Mouse (Mus musculus): ENCODE measurements around the gene Tmc6. TPM values are rescaled to one million over a fixed set of nuclear protein-coding genes. Genes with fewer than 3 reads are reported as not detected.
"Not testable (repeated sequence)": the region's sequence is repeated elsewhere in the genome, so short reads cannot be mapped to it uniquely, and the experiment has no call there.

The Tmc6 gene
- polyA plus RNA-seq, 1 experiment from 2014 or later: 10.5 TPM

- H3K4me1 ChIP-seq: peaks cover 49% of the 10 kb centered on the region
- no peak for DNase-seq (ENCODE audit: low spot score)
- no peak overlapping the region for H3K27ac ChIP-seq (replicated peaks)
- 94% methylated on average over 7 of the region's 7 CpGs for WGBS
- H3K27me3 ChIP-seq (ENCODE audit: low read depth, poor library complexity, severe bottlenecking): no peaks in the 10 kb centered on the region
- peaks cover 65% of the 10 kb centered on the region for H3K36me3 ChIP-seq
- H3K9me3 ChIP-seq (replicated peaks): no peaks in the 10 kb centered on the region
- no peak overlapping the region for H3K4me3 ChIP-seq
Observed at GRCm38 (mm10) chr11:117822728-117823241, 40.8 kb upstream of the Tmc6 start.

GRCm38 (mm10) chr11:117821868-117822267, 39.9 kb upstream of the Tmc6 start:
- Histone ChIP-seq H3K27ac (replicated peaks) (no peak overlapping the region), H3K4me1 (peaks cover 40% of the 10 kb centered on the region), H3K9me3 (replicated peaks) (no peaks in the 10 kb centered on the region), H3K36me3 (peaks cover 74% of the 10 kb centered on the region), H3K4me3 (no peak overlapping the region), H3K27me3 (ENCODE audit: low read depth, poor library complexity, severe bottlenecking) (no peaks in the 10 kb centered on the region)
- DNase-seq (ENCODE audit: low spot score): no peak
- WGBS: 90% methylated on average over 9 of the region's 9 CpGs

GRCm38 (mm10) chr11:117820173-117820572, 38.2 kb upstream of the Tmc6 start:
- Histone ChIP-seq H3K27me3 (ENCODE audit: low read depth, poor library complexity, severe bottlenecking) (no peaks in the 10 kb centered on the region), H3K4me1 (peaks cover 23% of the 10 kb centered on the region), H3K27ac (replicated peaks) (no peak overlapping the region), H3K4me3 (no peak overlapping the region), H3K9me3 (replicated peaks) (no peaks in the 10 kb centered on the region), H3K36me3 (peaks cover 91% of the 10 kb centered on the region)
- DNase-seq (ENCODE audit: low spot score): no peak
- 96% methylated on average over 7 of the region's 7 CpGs for WGBS

DNA sequence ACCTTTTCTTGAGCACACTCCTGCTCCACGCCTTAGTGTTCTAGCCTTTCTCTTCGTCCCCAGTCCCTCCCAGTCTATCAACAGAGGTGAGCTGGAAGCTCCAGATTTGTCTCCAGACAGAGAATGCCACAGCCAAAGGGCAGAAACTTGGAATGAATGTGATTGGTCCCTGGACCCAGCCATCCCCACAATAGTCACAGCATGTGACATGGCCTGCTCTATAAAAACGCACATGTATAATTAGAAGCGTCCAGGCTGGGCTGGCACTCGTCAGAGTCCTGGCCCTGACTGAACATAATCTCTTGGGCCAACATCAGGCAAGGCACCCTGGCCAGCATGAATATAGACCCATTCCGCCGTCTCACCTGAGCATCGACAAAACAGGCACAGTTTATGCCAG, 37.1 kb upstream of the Tmc6 start:
- Histone ChIP-seq H3K27ac (replicated peaks) (no peak overlapping the region), H3K4me3 (no peak overlapping the region), H3K9me3 (replicated peaks) (no peaks in the 10 kb centered on the region), H3K36me3 (peaks cover 100% of the 10 kb centered on the region), H3K4me1 (peaks cover 12% of the 10 kb centered on the region), H3K27me3 (ENCODE audit: low read depth, poor library complexity, severe bottlenecking) (no peaks in the 10 kb centered on the region)
- DNase-seq (ENCODE audit: low spot score): no peak
- 87% methylated on average over 8 of the region's 8 CpGs for WGBS

GRCm38 (mm10) chr11:117816389-117816996, 34.5 kb upstream of the Tmc6 start:
- 91% methylated on average over 13 of the region's 13 CpGs for WGBS
- H3K9me3 ChIP-seq (replicated peaks): no peaks in the 10 kb centered on the region
- no peak for DNase-seq (ENCODE audit: low spot score)
- H3K27ac ChIP-seq (replicated peaks): no peak overlapping the region
- no peak overlapping the region for H3K4me3 ChIP-seq
- no peaks in the 10 kb centered on the region for H3K27me3 ChIP-seq (ENCODE audit: low read depth, poor library complexity, severe bottlenecking)
- 0 out of 2 replicates have a peak, but pooled peaks cover 6% of the 10 kb centered on the region for H3K4me1 ChIP-seq
- peaks cover 99% of the 10 kb centered on the region for H3K36me3 ChIP-seq

DNA sequence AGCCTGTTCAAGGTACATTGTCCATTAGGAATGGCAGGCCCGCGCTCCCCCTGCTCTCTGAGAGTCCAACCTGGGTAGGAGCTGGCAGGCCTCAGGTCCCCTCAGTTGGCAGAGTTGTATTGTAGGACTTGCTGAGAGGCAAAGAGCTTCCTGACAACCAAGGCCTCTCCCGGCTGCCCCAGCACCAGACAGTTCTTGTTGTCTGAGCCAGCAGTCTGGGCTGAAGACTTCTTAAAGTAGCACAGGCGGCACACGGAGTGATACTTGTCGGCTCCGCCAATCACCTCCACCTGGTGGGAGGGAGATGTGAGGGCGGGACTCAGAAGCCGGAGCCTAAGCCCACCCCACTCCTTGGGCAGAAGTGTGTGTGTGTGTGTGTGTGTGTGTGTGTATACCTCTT, 33.9 kb upstream of the Tmc6 start:
- not testable (repeated sequence) for H3K27ac ChIP-seq (replicated peaks); H3K4me3 ChIP-seq
- 91% methylated on average over 9 of the region's 9 CpGs for WGBS

DNA sequence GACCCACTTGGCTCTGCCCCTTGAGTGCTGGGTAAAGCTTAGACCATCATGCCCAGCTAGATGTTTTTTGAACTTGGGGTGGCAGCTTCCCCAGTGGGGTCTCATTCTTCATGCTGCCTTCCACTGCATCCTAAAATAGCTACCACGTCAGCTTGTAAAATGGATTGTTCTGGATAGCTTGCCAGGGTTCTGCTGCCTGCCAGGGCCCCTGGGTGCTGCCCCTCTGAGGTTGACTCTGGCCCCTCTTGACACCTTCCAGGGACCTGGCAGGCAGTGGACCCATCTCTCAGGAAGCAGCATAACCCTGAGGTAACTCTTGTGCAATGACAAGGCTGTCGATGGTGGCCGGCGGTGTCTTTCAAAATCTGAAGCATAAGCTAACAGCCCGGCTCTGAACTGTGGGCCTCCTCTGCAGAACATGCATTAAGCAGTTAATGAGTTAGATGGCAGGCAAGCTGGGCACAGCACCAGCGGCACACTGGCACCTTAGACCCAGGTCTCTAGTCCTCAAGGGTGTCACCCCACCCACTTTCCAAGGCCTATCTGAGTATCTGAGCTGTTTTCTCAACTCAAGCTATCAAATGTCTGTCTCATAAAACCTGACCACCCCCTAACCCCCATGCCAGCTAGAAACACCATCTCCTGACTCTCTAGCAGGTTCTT, 32.8 kb upstream of the Tmc6 start:
- Histone ChIP-seq H3K27ac (replicated peaks) (no peak overlapping the region), H3K4me3 (no peak overlapping the region), H3K36me3 (peaks cover 85% of the 10 kb centered on the region), H3K27me3 (ENCODE audit: low read depth, poor library complexity, severe bottlenecking) (no peaks in the 10 kb centered on the region), H3K4me1 (peaks cover 22% of the 10 kb centered on the region), H3K9me3 (replicated peaks) (no peaks in the 10 kb centered on the region)
- DNase-seq (ENCODE audit: low spot score): no peak
- 91% methylated on average over 6 of the region's 6 CpGs for WGBS

More for the DNA sequence above, 33.9 kb upstream of the Tmc6 start:
- H3K9me3 ChIP-seq (replicated peaks); DNase-seq (ENCODE audit: low spot score); H3K27me3 ChIP-seq (ENCODE audit: low read depth, poor library complexity, severe bottlenecking): not testable (repeated sequence)
- Histone ChIP-seq H3K4me1 (peaks cover 12% of the 10 kb centered on the region), H3K36me3 (peaks cover 95% of the 10 kb centered on the region)

DNA sequence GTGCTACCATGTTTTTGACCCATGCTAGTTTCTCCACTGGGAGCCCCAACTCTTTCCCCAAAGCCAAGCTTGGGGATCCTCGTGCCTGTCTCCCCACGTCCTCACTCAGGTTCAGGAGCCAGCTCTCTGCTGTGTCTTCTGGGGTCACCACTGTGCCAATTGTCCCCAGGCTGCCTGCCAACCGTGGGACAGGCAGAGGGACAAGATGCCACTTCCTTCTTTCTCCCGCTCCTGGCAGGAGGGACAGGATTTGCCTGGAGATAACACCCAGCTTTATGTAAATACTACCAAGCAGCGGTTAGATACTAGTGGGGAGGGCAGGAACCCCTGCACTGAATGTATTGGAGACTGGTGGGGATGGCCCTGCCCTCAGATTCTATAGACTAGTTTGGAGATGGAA, 31.9 kb upstream of the Tmc6 start:
- Histone ChIP-seq H3K9me3 (replicated peaks) (no peaks in the 10 kb centered on the region), H3K36me3 (peaks cover 75% of the 10 kb centered on the region), H3K27me3 (ENCODE audit: low read depth, poor library complexity, severe bottlenecking) (no peaks in the 10 kb centered on the region), H3K27ac (replicated peaks) (no peak overlapping the region), H3K4me3 (no peak overlapping the region), H3K4me1 (peaks cover 26% of the 10 kb centered on the region)
- WGBS: 91% methylated on average over 5 of the region's 5 CpGs
- DNase-seq (ENCODE audit: low spot score): no peak

DNA sequence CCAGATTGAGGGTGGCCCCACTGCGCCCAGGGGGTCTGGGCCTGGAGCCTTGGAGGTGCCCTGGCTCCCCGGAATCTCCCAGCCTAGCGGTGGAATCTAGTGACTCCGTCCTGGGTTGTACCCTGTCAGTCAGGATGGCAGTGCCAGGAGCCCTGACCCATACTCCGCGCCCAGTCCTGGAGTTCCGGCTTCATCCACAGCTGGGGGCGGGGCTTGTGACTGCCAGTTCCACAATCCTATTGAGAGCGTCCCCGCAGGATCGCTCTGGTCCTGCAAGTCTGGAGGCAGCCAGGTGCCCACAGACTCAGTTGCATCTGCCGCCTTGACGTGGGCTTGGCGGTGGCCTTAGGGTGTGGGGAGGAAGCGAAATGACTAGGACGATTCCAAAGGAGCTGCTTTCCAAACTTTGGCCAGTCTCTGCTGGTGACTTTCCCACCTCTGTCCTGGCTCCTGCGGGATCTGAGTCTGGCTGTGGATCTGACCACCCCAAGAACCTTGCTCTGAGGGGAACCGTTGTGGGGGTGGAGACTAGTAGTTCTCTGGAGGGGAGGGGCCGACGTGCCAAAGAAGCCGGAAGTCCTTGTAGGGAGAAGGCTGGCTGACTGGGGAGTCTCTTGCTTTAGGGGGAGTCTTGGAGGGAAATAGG, 28.5 kb upstream of the Tmc6 start:
- no peaks in the 10 kb centered on the region for H3K9me3 ChIP-seq (replicated peaks)
- H3K36me3 ChIP-seq: peaks cover 42% of the 10 kb centered on the region
- peak overlapping the region; percentile 94 for H3K4me3 ChIP-seq
- under 1% methylated on average over 21 of the region's 21 CpGs for WGBS
- peak overlapping the region; percentile 73 for H3K27ac ChIP-seq (replicated peaks)
- DNase-seq (ENCODE audit: low spot score): peak; percentile 80
- H3K27me3 ChIP-seq (ENCODE audit: low read depth, poor library complexity, severe bottlenecking): 0 out of 2 replicates have a peak, but pooled peaks cover 4% of the 10 kb centered on the region
- peaks cover 26% of the 10 kb centered on the region for H3K4me1 ChIP-seq

DNA sequence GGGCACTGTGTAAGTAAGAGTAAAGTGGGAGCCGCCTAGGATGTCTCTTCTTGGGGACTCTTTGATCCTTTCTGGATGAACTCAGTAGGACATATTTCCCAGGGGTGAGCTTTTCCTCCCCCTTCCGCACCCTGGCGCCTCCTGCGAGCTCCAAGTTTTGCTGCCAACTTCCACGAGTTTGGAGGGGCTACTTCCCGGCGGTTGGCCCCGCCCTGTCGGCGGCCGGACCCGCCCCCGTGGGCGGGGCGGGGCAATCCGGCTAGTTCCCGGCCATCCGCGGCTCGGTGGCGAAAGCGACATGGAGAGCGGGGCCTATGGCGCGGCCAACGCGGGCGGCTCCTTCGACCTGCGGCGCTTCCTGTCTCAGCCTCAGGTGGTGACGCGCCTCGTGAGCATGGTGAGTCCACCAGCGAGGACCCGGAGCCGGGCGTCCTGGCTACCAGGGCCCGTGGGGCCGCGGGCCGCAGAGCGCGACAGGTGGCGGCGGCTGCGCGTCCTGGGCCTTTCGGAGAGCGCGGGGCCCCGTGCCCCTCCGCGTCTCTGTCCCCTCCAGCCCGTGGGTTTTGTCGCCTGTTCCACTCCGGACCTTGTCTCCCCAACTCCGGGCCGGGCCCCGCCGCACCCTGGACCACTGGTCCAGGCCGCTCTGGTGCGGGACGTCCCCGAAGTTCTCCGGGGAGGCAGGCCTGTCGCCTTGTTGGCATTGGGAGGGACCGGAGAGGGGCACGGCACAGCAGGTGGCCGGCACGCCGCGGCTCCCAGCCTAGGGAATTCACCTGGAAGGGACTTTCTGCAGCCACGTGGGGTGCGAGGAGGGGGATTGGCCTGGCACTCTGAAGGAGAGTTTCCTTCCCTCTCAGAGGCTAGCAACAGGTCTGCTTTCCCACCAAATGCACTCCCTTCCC, 27.7 kb upstream of the Tmc6 start, which contains the start of the genes Gm20708 and Syngr2:
Gene Gm20708 (plus strand): TSS at position 262 of the 905 bp plus-strand sequence.
Gene Syngr2 (plus strand): TSS at position 262 of the 905 bp plus-strand sequence.
- peaks cover 33% of the 10 kb centered on the region for H3K36me3 ChIP-seq
- peaks cover 26% of the 10 kb centered on the region for H3K4me1 ChIP-seq
- peak; percentile 82 for DNase-seq (ENCODE audit: low spot score)
- H3K4me3 ChIP-seq: peak within 1 kb of the TSS; percentile 94
- H3K27ac ChIP-seq (replicated peaks): peak within 1 kb of the TSS; percentile 73
- under 1% methylated on average over 75 of the region's 75 CpGs for WGBS
- no peaks in the 10 kb centered on the region for H3K9me3 ChIP-seq (replicated peaks)
- 0 out of 2 replicates have a peak, but pooled peaks cover 4% of the 10 kb centered on the region for H3K27me3 ChIP-seq (ENCODE audit: low read depth, poor library complexity, severe bottlenecking)

DNA sequence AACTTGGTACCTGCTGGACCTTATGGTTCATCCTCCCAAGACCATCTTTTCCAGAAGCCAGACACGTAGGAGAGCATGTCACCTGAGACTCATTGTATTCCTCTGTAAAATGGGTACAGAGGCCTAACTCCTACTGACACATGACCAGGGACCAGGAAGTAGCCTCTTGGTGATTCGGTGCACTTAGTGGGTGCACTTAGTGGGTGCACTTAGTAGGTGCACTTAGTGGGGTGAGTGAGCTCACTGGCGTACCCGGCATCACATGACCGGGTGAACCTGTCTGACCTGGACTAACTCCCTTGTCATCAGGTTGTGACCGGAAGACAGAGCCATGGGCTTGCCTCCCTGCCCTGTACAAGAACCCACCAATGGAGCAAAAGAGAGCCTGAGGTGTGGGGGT, 24.8 kb upstream of the Tmc6 start:
- H3K27ac ChIP-seq (replicated peaks): no peak overlapping the region
- H3K36me3 ChIP-seq: peaks cover 4% of the 10 kb centered on the region
- H3K4me3 ChIP-seq: no peak overlapping the region
- WGBS: 94% methylated on average over 6 of the region's 6 CpGs
- H3K27me3 ChIP-seq (ENCODE audit: low read depth, poor library complexity, severe bottlenecking): 0 out of 2 replicates have a peak, but pooled peaks cover 4% of the 10 kb centered on the region
- no peaks in the 10 kb centered on the region for H3K9me3 ChIP-seq (replicated peaks)
- H3K4me1 ChIP-seq: peaks cover 26% of the 10 kb centered on the region
- no peak for DNase-seq (ENCODE audit: low spot score)

- Histone ChIP-seq H3K9me3 (replicated peaks) (no peaks in the 10 kb centered on the region), H3K4me1 (peaks cover 4% of the 10 kb centered on the region; the same call in 1 of the 2 replicates), H3K4me3 (no peak overlapping the region), H3K27ac (replicated peaks) (no peak overlapping the region), H3K36me3 (no peaks in the 10 kb centered on the region), H3K27me3 (ENCODE audit: low read depth, poor library complexity, severe bottlenecking) (no peaks in the 10 kb centered on the region)
- DNase-seq (ENCODE audit: low spot score): no peak
- WGBS: 90% methylated on average over 3 of the region's 3 CpGs
Observed at GRCm38 (mm10) chr11:117803166-117803688, 21.2 kb upstream of the Tmc6 start.

Data from midbrain, embryonic 10.5 days (tissue).